Mouse (Mus musculus): ENCODE data around the gene Gpc4.

The Gpc4 gene

DNA sequence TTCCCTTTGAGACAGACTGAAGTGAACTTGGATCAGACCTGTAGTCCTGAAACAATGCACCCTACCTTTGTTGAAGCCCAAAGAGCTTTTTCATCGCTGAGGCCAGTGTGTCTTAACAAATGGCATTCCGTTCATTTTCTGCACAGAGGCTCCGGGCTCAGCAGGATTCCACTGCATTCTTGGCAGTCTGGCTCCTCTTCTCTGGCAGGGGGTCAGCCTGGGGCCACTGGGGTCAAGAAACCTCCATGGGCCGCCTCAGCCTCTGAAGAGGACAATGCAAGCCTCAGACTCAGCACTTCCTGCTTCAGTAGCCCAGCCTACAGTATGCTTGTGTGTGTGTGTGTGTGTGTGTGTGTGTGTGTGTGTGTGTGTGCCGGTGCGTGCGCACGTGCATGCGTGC lies 147.4 kb downstream of the Gpc4 start:
- DNase-seq (ENCODE audit: low spot score): peak; percentile 71

All from embryo, embryonic 10.5 days (tissue).